Mouse (Mus musculus) gastrocnemius, postnatal 36 days (tissue): ENCODE data around the gene Hist1h3i. TPM values are rescaled to one million over a fixed set of nuclear protein-coding genes. Genes with fewer than 3 reads are reported as not detected.
"Not testable (repeated sequence)": the region's sequence is repeated elsewhere in the genome, so short reads cannot be mapped to it uniquely, and the experiment has no call there.

ENCODE experiments used
- DNase-seq, 2 experiments: peaks; one replicate each; pipeline ENCODE4 v3.0.0; 2022
- intact Hi-C: fragments of 180-260 bp; cut with DNase I; formaldehyde crosslinking; loops from one replicate; pipeline ENCODE4 v1.15.1; 2025
- long read RNA-seq, 2 experiments: library from polyadenylated mRNA; stranded (forward); transcript quantifications; one replicate each; pipeline ENCODE4 v2.0.0; 2021
- total RNA-seq, 2 experiments: library from RNA; stranded (reverse); gene quantifications; 2 replicates each; pipeline ENCODE4 v1.2.3; 2021

Gene Hist1h3i
- 10 to 100 TPM; 11.9 to 24.7 TPM for total RNA-seq
- long read RNA-seq, experiment 1, result 0 reads
- long read RNA-seq, experiment 2, partial matches to known transcripts, result 0 of 1 reads
- long read RNA-seq, experiment 2, other reads (novel, unspliced or antisense), result 0 of 1 reads

- intact Hi-C loops, result loop anchor here (10.0 kb wide), 1 partner anchor 68 kb away; the partner anchor contains the start of genes Hist1h2ai, Hist1h2bl and Hist1h3h
Measured at GRCm38 (mm10) chr13:21783255-21783617, at the start of gene Hist1h3i. Gene Hist1h3i, minus strand, starts transcription at chr13:21783370.

GRCm38 (mm10) chr13:21831418-21832394 is 48.5 kb upstream of the Hist1h3i start, which contains the start of gene Hist1h4n:
Gene Hist1h4n, minus strand, starts transcription at chr13:21832196.
- intact Hi-C loops, DNase-seq: not testable (repeated sequence)

More at GRCm38 (mm10) chr13:21783255-21783617, at the start of gene Hist1h3i:
- DNase-seq, result peak in 1 of 2 experiments; percentile 22

GRCm38 (mm10) chr13:21830344-21830743 is 47.2 kb upstream of the Hist1h3i start:
- intact Hi-C loops, result no loop called here
- DNase-seq, result no peak

GRCm38 (mm10) chr13:21828511-21828910 is 45.3 kb upstream of the Hist1h3i start:
- no peak for DNase-seq
- intact Hi-C loops, result loop anchor here (10.0 kb wide), 2 partner anchors 206 to 1786 kb away; partner anchors contain the start of genes Hist1h2ah and Hist1h2bk

- intact Hi-C loops, result loop anchor here (10.0 kb wide), 2 partner anchors 215 to 1795 kb away; partner anchors contain the start of genes Hist1h2ah and Hist1h2bk
Measured at GRCm38 (mm10) chr13:21820082-21820890, 37.1 kb upstream of the Hist1h3i start.

GRCm38 (mm10) chr13:21812092-21812491 is 28.9 kb upstream of the Hist1h3i start:
- intact Hi-C loops, DNase-seq: not testable (repeated sequence)

More at GRCm38 (mm10) chr13:21820082-21820890, 37.1 kb upstream of the Hist1h3i start:
- DNase-seq, result not testable (repeated sequence)

- intact Hi-C loops, DNase-seq: not testable (repeated sequence)
Measured at GRCm38 (mm10) chr13:21811539-21811938, 28.4 kb upstream of the Hist1h3i start, which contains the start of gene Hist1h4m. Gene Hist1h4m, plus strand, starts transcription at chr13:21811746.

GRCm38 (mm10) chr13:21811074-21811473 is 27.9 kb upstream of the Hist1h3i start:
- intact Hi-C loops, DNase-seq: not testable (repeated sequence)

- intact Hi-C loops, DNase-seq: not testable (repeated sequence)
Measured at GRCm38 (mm10) chr13:21810073-21810472, 26.9 kb upstream of the Hist1h3i start, which contains the start of the genes Hist1h2bq and Hist1h2ao. Gene Hist1h2bq, minus strand, starts transcription at chr13:21810197. Gene Hist1h2ao, plus strand, starts transcription at chr13:21810465.

- DNase-seq, intact Hi-C loops: not testable (repeated sequence)
Measured at GRCm38 (mm10) chr13:21803058-21803457, 19.9 kb upstream of the Hist1h3i start.

- DNase-seq, intact Hi-C loops: not testable (repeated sequence)
Measured at GRCm38 (mm10) chr13:21797163-21797562, 14.0 kb upstream of the Hist1h3i start.

GRCm38 (mm10) chr13:21795584-21795983 is 12.4 kb upstream of the Hist1h3i start:
- intact Hi-C loops, result no loop called here

GRCm38 (mm10) chr13:21790601-21791283 is 7.6 kb upstream of the Hist1h3i start:
- DNase-seq, result no peak
- intact Hi-C loops, result no loop called here

More at GRCm38 (mm10) chr13:21795584-21795983, 12.4 kb upstream of the Hist1h3i start:
- DNase-seq, result no peak

GRCm38 (mm10) chr13:21789925-21790324 is 6.8 kb upstream of the Hist1h3i start:
- intact Hi-C loops, result loop anchor here (10.0 kb wide), 1 partner anchor 75 kb away; the partner anchor contains the start of genes Hist1h2ai, Hist1h2bl and Hist1h3h

GRCm38 (mm10) chr13:21787760-21788593 is 4.8 kb upstream of the Hist1h3i start:
- no peak for DNase-seq
- intact Hi-C loops, result loop anchor here (10.0 kb wide), 1 partner anchor 73 kb away; the partner anchor contains the start of genes Hist1h2ai, Hist1h2bl and Hist1h3h

More at GRCm38 (mm10) chr13:21789925-21790324, 6.8 kb upstream of the Hist1h3i start:
- no peak for DNase-seq

- intact Hi-C loops, result loop anchor here (10.0 kb wide), 1 partner anchor 72 kb away; the partner anchor contains the start of genes Hist1h2ai, Hist1h2bl and Hist1h3h
- peak; percentile 62 to 70 for DNase-seq
Measured at GRCm38 (mm10) chr13:21786899-21787629, 3.9 kb upstream of the Hist1h3i start, which contains the start of the genes Hist1h2an and Hist1h2bp. Gene Hist1h2an, minus strand, starts transcription at chr13:21787218. Gene Hist1h2bp, plus strand, starts transcription at chr13:21787461.
